Mouse (Mus musculus) E14TG2a.4 (cell line): Measurements from ENCODE around the gene Asb11.

ENCODE experiments used
- CTCF ChIP-seq: conservative IDR thresholded peaks from 2 replicates; pipeline ENCODE4 v1.5.1; 2014; ENCODE audit warnings: low read length
- NANOG ChIP-seq: IDR thresholded peaks from 2 replicates; pipeline ENCODE4 v1.6.1; 2014; ENCODE audit warnings: borderline replicate concordance, low read length, mixed read lengths
- POU5F1 ChIP-seq: IDR thresholded peaks from 2 replicates; pipeline ENCODE4 v1.6.1; 2014; ENCODE audit warnings: low read length, borderline replicate concordance

- TF ChIP-seq CTCF: 0 out of 2 replicates have a peak, but pooled peaks have one; percentile 13
- no peak for TF ChIP-seq NANOG
- no peak for TF ChIP-seq POU5F1
Measured at GRCm38 (mm10) chrX:164459205-164459878, 22.5 kb downstream of the Asb11 start.
